Mouse (Mus musculus): ENCODE results near the gene Ptges3.
"Not testable (repeated sequence)": the region's sequence is repeated elsewhere in the genome, so short reads cannot be mapped to it uniquely, and the experiment has no call there.

The Ptges3 gene

GRCm38 (mm10) chr10:128058601-128059151, at the start of gene Ptges3:
Gene Ptges3 (plus strand): TSS chr10:128058954.
- peak; percentile 99 for DNase-seq

GRCm38 (mm10) chr10:128009735-128010134, 49.0 kb upstream of the Ptges3 start:
- no peak for DNase-seq

- peak; percentile 92 for DNase-seq
These were observed 43.5 kb upstream of the Ptges3 start, which contains the start of gene Prim1 for GRCm38 (mm10) chr10:128015068-128015934. Gene Prim1 (plus strand): TSS chr10:128015168.

GRCm38 (mm10) chr10:128022196-128022595, 36.6 kb upstream of the Ptges3 start:
- DNase-seq, result no peak

GRCm38 (mm10) chr10:128023496-128023895, 35.3 kb upstream of the Ptges3 start:
- DNase-seq, result no peak

- DNase-seq, result no peak
These were observed 28.8 kb upstream of the Ptges3 start for GRCm38 (mm10) chr10:128029931-128030330.

GRCm38 (mm10) chr10:128030860-128031259, 27.9 kb upstream of the Ptges3 start:
- no peak for DNase-seq

- peak; percentile 43 for DNase-seq
These were observed 21.9 kb upstream of the Ptges3 start for GRCm38 (mm10) chr10:128036746-128037425.

GRCm38 (mm10) chr10:128037921-128038320, 20.8 kb upstream of the Ptges3 start:
- no peak for DNase-seq

- no peak for DNase-seq
These were observed 19.6 kb upstream of the Ptges3 start for GRCm38 (mm10) chr10:128039167-128039566.

GRCm38 (mm10) chr10:128039858-128040257, 18.9 kb upstream of the Ptges3 start:
- no peak for DNase-seq

GRCm38 (mm10) chr10:128040293-128040692, 18.5 kb upstream of the Ptges3 start:
- DNase-seq, result no peak

GRCm38 (mm10) chr10:128041636-128042035, 17.1 kb upstream of the Ptges3 start:
- DNase-seq, result no peak

GRCm38 (mm10) chr10:128042466-128042865, 16.3 kb upstream of the Ptges3 start:
- no peak for DNase-seq

GRCm38 (mm10) chr10:128043041-128043835, 15.5 kb upstream of the Ptges3 start:
- DNase-seq, result no peak

GRCm38 (mm10) chr10:128048157-128048556, 10.6 kb upstream of the Ptges3 start:
- no peak for DNase-seq

- DNase-seq, result no peak
These were observed 9.0 kb upstream of the Ptges3 start for GRCm38 (mm10) chr10:128049741-128050140.

- no peak for DNase-seq
These were observed 8.4 kb upstream of the Ptges3 start for GRCm38 (mm10) chr10:128050355-128050754.

GRCm38 (mm10) chr10:128051589-128051988, 7.2 kb upstream of the Ptges3 start:
- no peak for DNase-seq

GRCm38 (mm10) chr10:128052136-128052535, 6.6 kb upstream of the Ptges3 start:
- DNase-seq, result not testable (repeated sequence)

GRCm38 (mm10) chr10:128053001-128053400, 5.8 kb upstream of the Ptges3 start:
- DNase-seq, result no peak

GRCm38 (mm10) chr10:128058184-128058583, 570 bp upstream of the Ptges3 start:
- no peak for DNase-seq

Measured in embryo, embryonic 11 days (tissue).